Mouse (Mus musculus) forebrain, embryonic 14.5 days (tissue): ENCODE results near the gene Gm21778. TPM values are rescaled to one million over a fixed set of nuclear protein-coding genes. Genes with fewer than 3 reads are reported as not detected.
"Not testable (repeated sequence)": the region's sequence is repeated elsewhere in the genome, so short reads cannot be mapped to it uniquely, and the experiment has no call there.

Experiments used
- ATAC-seq: fragments of 200-750 bp; cut with Nextera tagmentation; 2 replicates; pipeline ENCODE4 v1.8.0; 2017; ENCODE audit warnings: mild to moderate bottlenecking, moderate library complexity
- DNase-seq: peaks from one replicate; pipeline ENCODE4 v3.0.0-alpha.2; 2015; ENCODE audit warnings: low spot score
- H3K27ac ChIP-seq: fragments of 300-500 bp; sonication (generic); 2 replicates; pipeline ENCODE4 v1.5.1; 2014; ENCODE audit warnings: low read depth, mild to moderate bottlenecking, control low read depth, low read length, moderate library complexity
- H3K27me3 ChIP-seq: fragments of 300-500 bp; sonication (generic); replicated peaks from 2 replicates; pipeline ENCODE4 v1.6.1; 2014; ENCODE audit warnings: low read length, control low read depth, mixed read lengths; ENCODE audit not compliant: control insufficient read depth, insufficient read depth
- H3K36me3 ChIP-seq: fragments of 300-500 bp; sonication (generic); 2 replicates; pipeline ENCODE4 v1.6.1; 2014; ENCODE audit warnings: low read length, control low read depth; ENCODE audit not compliant: control insufficient read depth, insufficient read depth
- H3K4me1 ChIP-seq: fragments of 300-500 bp; sonication (generic); 2 replicates; pipeline ENCODE4 v1.6.1; 2014; ENCODE audit warnings: antibody characterized with exemption, low read length, control low read depth; ENCODE audit not compliant: control insufficient read depth, insufficient read depth
- H3K4me2 ChIP-seq: fragments of 300-500 bp; sonication (generic); 2 replicates; pipeline ENCODE4 v1.6.1; 2014; ENCODE audit warnings: mild to moderate bottlenecking, control low read depth, low read length
- H3K4me3 ChIP-seq: fragments of 300-500 bp; sonication (generic); 2 replicates; pipeline ENCODE4 v1.5.1; 2014; ENCODE audit warnings: low read depth, low read length, control low read depth
- H3K9ac ChIP-seq: fragments of 300-500 bp; sonication (generic); 2 replicates; pipeline ENCODE4 v1.6.1; 2014; ENCODE audit warnings: mild to moderate bottlenecking, low read length, control low read depth, moderate library complexity
- H3K9me3 ChIP-seq: fragments of 300-500 bp; sonication (generic); replicated peaks from 2 replicates; pipeline ENCODE4 v1.6.1; 2016; ENCODE audit warnings: low read length, control low read depth, mixed read lengths; ENCODE audit not compliant: control insufficient read depth
- polyA plus RNA-seq: library from polyadenylated mRNA; unstranded; fragments of >200 nt; fragmentation: Nextera tagmentation; extraction: Ambion mirVana; gene quantifications from 2 replicates; pipeline ENCODE4 v1.2.1, GENCODE M21; 2014

Gm21778 gene
- not detected in 2 replicates for polyA plus RNA-seq

- not testable (repeated sequence) for H3K27me3 ChIP-seq, H3K9me3 ChIP-seq, H3K27ac ChIP-seq, H3K4me1 ChIP-seq, H3K36me3 ChIP-seq, ATAC-seq, DNase-seq, H3K4me3 ChIP-seq, H3K9ac ChIP-seq, H3K4me2 ChIP-seq
Measured at GRCm38 (mm10) chrY:5942160-5942559, at the start of gene Gm21778. Gene Gm21778, plus strand, starts transcription at chrY:5942460.

Other genes with a start within 250 kb of the Gm21778 start
- gene Gm20914, start 216.5 kb upstream of the Gm21778 start, polyA plus RNA-seq = not detected in 2 replicates
- gene Gm28171, start 149.1 kb upstream of the Gm21778 start, polyA plus RNA-seq = not detected in 2 replicates